Mouse (Mus musculus) c-Kit-positive CD71-negative TER-119-negative erythroid progenitor cells, embryonic 14.5 days (primary cell): ENCODE measurements around the gene Ncam1.

Experiments used
- DNase-seq: peaks from one replicate; pipeline ENCODE4 v3.0.0-alpha.2; 2013; ENCODE audit warnings: low read depth

Gene Ncam1

DNA sequence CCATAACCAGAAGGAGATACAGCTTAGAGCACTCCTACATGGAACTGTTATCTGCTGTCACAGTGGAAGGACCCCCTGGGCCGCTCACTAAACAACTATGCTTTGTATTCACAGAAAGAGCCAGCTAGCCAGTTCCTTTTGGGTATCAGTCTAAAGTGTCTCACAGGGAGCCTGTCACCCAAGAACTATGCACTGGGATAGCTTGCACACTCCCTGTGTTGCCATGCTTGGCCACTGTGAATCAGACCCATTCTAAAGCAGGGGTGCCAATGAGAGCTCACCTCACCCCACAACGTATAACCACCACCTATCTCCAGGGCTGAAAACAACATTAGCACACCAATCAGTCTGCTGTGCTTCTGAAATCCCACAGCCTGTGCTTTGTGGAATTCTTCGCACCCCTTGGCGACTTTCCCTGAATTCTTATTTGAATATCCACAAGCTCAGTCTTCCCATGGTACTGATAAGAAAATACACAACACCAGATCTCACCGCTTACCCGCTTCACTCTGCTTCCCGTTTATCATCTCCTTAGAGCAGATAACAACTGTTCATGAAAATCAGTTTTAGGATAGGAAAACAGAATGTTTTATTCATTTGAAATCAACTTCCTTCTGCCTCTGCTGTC, 228.6 kb downstream of the Ncam1 start:
- no peak for DNase-seq

DNA sequence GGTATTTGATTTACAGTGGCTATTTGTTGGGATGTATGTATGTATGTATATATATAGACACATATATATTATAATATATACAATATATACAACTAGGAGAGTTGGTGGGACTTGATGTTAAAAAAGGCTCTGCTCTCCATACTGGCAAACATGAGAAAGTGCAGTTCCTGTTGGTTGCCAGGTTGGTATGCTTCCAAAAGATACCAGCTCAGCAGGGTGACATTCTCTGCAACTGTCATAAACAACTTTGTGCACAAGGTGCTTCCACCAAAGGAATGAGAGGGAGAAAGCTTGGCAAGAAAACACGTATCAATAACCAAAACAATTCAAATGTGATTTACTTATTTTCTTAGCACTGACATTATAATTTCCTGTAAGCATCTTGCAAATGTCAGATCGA, 232.9 kb downstream of the Ncam1 start:
- no peak for DNase-seq

DNA sequence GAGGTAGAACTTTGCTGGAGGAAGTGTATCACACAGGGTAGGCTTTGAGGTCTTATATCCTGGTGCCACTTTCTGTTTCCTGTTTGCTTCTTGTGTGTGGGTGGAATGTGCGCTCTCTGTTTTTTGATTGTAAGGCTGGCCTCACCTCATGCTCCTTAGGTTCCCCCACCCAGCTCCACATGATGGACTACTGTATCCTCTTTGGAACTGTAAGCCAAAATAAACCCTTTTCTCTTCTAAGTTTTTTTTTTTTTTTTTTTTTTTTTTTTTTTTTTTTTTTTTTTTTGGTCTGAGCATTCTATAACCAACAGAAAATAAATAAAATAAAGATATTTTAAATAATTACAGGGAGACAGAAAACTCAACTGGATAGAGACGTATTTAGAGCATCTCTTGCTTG, 239.8 kb downstream of the Ncam1 start:
- no peak for DNase-seq

DNA sequence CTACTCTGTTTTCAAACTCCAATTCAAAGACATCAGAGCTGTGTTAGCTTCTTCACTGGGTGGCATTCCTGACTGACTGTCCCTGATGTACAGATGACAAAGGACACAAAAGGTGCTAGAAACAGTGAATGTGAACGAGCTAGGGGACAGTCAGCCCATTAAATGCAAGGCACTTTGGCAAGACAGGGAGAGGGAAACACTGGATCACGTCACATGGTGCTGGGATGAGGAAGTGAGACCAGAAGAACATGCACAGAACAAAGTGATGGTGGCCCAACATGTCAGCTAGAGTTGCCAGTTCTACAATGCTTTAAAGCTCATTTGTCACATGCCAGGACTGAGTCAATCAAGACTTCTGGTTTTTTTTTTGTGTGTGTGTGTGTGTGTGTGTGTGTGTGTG, 247.4 kb downstream of the Ncam1 start:
- no peak for DNase-seq

DNA sequence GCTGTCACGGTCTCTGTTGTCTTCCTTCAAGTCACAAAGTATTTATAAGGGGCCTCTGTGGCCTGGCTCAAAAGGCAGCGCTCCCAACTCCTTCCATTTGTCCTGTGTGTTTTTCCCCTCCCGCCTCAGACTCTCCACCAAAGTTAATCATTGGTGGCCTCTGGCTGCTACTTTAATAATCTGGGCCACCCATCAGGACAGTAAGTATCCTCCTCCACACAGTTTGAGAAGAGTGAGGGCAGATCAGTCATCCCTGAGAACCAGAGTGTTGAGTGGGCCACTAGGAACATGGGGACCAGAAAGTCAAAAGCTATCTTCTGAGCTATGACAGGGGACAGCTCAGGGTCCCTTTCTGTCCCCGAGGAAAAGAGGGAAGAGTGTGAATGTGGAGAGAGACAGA, 256.1 kb downstream of the Ncam1 start:
- no peak for DNase-seq

DNA sequence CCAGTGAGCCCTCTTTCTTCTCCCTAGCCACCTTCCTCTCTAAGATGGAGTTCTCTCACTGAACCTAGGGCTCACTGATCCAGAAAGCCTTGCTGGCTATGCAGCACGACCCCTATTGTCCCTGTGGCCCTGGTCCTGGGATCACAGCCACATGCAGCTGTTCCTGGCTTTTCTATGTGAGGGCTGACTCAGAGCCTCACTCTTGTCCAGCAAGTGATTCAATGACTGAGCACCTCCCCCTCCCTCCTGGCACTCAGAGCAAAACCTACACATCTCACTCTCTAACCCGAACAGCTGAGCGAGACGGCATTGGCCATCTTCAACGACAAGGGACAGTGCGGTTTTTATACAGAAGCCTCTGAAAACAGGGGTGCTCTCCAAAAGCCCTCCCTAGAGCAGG, 260.9 kb downstream of the Ncam1 start:
- no peak for DNase-seq

DNA sequence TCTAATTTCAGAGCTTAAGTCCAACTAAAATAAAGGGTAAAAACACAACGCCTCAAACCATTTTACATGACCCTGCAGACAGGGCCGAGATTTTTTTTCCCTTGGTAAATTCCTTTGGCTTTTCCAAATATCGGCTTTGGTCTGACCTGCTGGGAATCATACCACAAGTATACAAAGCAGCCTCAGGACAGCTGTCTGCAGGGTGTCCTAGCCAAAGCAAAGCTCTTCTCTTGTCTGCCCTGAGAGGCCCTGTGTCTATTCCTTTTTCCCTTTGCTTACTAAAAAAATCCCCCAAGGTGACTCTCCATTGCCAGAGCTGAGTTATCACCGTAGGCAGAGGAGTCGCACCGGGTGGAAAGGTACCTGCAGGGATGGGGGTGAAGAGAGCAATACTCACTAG, 262.1 kb downstream of the Ncam1 start:
- no peak for DNase-seq

DNA sequence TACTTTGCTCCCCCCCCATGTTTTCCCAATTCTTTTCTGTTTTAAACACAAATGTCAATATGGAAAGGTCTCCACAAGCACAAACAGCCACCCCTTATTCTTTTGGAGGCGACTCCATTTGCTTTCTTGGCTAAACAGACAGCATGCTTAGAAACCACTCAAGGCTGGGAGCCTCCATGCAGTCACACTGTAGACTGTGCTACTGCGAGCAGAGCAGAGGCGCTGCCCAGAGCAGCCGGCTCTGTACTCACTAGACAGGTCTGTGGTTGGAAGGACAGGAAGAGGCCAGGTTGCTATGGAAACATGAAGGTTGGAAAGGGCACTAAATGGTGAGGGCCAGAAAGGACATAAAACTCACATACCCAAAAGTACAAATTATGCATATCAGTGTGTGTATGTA, 263.8 kb downstream of the Ncam1 start:
- DNase-seq = no peak

DNA sequence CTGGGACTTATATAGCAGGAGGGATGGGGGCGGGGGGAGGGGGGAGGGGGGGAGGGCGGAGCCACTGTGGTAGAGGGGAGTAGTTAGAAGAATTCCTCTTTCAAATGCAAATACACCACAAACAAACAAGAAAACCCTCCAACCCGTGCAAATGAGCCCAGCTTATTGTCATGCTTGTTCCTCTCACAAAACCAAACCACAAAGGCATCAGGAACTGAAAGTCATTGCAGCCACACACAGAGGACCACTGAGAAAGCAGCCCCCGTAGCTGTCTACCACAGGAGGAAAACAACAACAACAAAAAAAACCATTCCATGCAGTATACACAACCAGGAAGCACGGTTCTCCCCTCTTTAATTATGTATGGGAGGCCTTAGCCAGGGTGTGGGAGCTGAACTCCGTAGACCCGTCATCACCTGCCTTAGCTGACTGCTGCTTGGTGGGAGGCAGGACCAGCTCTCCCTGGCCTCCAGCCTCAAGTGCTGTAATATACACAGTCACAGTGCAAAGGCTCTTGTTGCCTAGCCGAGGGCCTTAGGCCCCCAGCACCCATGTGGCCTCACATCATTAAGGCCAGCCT, 264.7 kb downstream of the Ncam1 start:
- peak; percentile 8 for DNase-seq

DNA sequence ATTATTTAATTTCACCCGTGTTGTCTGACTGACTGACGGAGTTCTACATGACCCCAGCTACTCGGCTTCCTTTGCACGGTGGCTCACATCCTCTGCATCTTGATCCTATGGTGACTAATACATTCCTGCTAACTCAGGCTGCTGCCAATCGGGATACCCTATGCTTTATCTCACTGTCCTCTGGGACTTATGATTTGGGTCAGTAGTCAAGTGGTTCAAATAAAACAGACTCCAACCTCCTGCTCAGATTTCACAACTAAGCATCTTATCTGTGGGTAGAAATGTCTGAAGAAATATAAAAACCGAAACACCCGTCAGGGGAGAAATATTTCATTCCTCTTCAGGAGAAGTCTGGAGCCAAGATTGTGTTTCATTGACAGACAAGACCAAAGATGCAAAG, 265.3 kb downstream of the Ncam1 start:
- DNase-seq = no peak

DNA sequence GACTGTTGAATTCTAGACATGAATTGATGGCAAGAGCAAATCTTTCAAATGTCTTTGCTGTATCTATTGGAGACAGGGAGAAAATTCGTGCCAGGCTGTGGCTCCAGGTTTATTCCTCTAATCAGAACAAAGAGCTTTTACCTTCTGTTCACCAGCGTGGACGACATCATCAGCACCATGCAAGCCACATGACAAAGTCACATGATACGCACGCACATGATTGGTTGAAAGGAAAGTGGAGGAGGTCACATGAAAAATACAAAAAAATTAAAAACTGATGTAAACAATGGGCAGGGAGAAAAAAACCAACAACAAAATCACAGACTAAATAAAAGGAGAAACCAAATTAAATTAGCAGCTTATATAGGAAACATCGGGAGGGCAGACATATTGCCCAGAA, 266.9 kb downstream of the Ncam1 start:
- DNase-seq = no peak

DNA sequence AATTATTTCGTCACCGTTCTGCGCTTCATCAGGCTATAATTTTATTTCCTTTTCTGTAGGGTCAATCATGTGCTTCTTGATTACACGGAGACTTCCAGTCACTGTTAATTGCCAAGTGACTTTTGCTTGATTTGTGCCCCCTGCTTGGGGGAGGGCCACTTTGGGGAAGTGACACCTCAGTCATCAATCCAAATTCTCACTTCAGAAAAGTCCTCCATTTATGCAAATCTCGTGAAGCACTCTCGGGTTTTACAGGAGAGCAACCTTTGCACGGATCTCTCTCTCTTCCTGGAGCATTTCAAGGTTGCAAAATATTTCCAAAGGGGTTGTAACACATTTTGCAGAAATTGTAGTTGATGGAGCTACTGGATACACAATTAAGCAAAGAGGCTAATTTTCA, 267.5 kb downstream of the Ncam1 start:
- DNase-seq = no peak

DNA sequence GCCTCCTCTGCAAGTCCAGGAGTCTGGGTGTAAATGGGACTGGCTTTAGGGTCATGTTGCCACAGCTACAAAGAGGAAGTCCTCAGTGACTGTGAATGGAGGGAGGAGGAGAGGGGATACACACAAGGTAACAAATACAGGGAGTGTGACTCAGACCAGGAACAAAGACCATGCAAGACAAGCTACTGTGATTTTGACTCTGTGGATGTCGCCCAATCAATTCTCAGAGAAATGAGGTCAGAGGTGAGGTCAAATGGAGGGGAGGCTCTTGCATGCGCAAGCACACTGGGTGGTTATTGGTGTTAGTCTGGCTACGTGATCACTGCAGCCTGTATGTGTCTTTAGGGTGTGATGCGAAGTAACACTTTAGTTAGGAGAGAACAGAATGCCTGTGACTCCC, 268.0 kb downstream of the Ncam1 start:
- no peak for DNase-seq

DNA sequence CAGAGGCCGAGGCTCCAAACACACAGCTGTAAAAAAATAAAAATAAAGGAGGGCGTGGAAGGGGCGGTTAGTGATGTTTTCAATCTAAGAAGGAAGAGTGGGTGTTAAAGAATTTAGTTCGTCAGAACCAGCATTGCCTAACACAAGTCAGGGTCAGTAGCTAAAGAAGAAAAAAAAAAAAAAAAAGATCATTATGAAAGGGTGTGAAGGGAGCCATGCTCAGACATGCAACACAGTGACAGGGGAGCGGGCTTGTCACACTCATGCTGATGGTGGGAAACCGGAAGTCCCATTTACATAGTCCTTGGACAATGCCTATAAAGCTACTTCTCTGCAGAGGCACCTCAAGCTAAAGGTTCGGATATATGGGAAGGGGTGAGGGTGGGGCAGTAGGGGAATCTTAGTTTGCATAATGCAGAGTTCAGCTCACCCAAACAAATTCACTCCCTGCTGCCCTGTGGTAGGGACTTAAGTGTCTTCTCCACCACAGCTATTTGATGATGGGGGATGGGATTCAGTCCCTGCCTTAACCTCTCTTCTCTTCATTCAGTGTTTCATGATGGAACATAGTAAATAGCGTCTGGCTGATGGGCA, 269.3 kb downstream of the Ncam1 start:
- DNase-seq = no peak

DNA sequence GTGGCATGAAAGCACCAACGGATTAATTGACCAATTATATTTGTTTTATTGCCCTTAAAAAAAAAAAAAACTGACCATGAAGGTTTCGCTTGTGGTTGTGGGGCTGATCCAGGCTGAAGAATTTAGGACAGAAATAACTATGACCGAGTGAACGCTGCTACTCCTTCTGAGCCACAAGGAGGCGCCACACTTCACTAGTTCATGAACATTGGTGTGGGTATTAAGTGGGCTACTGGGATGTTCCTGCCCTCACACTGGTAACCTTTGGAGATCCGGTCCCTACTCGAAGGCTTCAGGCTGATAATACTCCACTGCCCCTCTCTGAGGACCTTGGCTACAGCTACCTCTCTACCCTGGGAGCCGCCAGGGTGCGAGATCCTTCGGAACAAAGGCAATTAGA, 269.8 kb downstream of the Ncam1 start:
- DNase-seq = peak; percentile 10

DNA sequence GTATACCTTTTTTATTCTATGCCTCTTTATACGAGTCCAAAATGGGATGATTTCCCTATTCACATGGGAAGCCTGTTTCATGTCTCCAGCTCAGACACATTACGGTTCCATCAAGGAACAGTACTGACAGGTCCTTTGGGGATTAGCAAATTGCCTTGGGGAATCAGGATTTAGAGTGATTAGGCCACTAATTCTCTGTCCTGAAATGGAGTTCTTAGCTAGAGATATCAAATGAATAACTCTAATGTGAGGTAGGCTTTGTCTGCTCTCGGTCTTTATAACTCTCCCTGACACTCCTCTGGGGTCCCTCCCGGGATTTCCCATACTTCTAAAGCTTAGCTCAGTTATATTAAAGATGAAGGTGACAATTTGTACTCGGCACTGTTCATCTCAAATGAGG, 270.7 kb downstream of the Ncam1 start:
- DNase-seq = no peak

DNA sequence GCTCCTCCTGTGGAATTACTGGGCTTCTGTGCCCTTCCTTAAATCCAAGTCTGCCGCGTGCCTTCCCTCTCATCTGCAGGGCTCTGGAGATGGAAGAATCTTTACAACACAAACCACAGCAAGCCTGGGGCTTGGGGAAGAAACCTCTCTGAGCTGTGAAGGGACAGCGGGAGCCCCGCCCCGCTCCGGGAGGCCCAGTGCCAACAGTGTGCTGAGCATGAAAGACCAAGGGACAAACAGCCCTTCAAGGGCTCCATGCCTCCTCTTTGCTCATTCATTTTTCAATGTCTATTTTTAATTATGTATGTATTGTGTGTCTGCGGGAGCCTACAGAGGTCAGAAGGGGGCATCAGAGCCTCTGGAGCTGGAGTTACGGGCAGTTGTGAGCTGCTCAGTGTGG, 271.4 kb downstream of the Ncam1 start:
- no peak for DNase-seq

DNA sequence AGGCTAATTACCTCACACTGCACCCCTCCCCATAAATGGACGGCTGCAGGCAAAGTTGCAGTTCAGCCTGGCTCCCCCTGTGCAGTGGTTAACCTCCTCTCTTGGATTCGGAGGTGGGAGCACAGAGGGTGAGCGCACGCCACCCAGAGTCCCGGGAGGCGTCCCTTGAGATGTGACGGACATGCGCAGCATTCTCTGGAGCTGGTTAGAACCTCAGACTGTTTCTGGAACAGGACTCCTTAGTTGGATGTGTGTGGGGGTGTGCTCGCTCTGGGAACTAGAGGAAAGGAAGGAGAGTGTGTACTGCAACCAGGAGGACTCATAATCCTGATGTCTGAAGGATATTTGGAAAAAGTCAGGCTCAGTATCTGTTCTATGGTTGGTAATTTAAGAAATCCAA, 274.0 kb downstream of the Ncam1 start:
- no peak for DNase-seq

DNA sequence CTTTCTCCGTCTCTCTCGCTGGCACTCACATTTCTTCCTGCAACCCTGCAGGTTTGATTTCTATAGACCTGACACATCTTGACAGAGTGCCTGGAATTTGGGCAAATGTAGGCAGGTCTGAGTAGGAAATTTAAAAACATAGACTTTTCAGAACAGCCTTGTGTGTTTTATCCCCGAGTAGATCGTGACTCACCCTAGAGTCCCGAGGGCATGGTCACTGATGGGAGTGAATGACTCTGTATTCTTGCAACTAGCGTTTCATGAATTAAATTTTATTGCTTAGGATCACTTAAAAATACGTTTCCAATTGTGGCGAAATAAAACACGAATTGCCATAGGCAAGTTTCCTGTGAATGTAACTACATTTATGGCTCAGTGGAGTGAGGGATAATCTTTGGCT, 274.8 kb downstream of the Ncam1 start:
- no peak for DNase-seq

DNA sequence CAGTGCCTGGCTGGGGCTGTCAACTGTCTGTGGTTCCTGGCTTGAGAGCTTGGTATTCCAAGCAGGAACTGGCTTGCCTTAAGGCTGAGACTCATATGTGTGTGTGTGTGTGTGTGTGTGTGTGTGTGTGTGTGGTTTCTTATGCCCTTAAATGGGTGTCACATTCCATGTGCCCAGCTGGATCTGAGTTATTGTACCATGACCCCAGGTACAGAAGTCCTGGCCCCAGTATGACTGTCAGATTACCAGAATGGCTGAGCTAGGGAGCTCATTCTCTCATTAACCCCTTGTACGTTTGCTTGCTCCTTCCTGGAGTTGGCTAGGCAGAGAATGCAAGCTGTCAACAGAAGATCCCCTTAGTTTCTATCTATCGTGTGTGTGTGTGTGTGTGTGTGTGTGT, 284.4 kb downstream of the Ncam1 start:
- DNase-seq = no peak

DNA sequence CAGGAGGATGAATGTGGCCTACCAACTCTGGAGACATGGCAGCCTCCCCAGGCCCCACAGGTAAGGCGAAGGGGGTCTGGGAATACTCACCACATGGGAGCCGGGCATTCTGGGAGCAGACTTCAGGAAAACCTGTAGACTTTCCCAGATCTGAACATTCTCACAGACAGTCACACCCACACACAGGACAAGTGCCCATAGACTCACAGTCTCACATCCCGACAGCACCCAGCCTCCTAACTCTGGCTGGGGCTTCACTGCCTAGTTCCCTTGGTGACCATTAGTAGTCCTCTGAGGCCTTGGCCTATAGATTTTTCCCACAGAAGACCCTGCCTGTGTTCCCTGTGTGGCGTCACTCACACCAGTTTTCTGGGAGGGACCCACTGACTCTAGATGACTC, 288.1 kb downstream of the Ncam1 start:
- no peak for DNase-seq

DNA sequence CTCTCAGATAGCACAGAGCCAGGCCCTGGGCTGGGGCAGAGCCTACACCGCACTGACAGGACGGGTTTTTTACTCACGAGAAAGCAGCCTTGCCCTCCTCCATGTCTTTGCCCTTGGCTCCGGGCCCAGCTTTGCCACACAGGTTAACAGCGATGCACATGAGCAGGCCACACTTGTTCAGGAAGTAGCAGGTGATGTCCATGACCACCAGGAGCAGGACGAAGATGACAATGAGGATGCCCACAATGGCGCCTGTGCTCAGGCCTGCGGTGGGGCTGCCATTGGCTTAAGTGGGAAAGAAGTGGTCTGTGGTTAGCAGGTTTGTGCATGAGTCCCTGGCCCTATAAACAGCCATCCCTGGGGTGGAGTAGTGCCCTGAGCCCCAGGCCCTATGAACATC, 289.1 kb downstream of the Ncam1 start:
- no peak for DNase-seq

DNA sequence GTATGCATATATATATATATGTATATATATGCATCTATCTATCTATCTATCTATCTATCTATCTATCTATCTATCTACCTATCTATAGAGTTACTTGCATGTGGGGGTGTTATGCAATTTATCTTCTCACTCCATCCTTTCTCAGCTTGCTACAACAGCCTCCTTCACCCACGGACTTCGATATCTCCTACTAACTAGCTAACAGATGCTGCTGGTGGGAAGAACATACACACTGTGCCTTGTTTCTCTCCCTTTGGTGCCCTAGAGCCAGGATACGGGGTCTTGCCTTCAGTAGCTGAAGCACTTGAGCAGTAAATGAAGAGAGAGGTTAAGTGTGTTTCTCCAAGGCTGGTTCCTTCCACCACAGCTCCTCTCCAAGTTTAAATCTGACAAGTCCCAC, 289.6 kb downstream of the Ncam1 start:
- DNase-seq = no peak
